Mouse (Mus musculus) spleen, postnatal 14 days (tissue): Measurements from ENCODE around the gene Sqor.

ENCODE experiments used
- DNase-seq, 2 experiments: peaks; one replicate each; pipeline ENCODE4 v3.0.0; 2021 to 2022; ENCODE audit warnings: low spot score in 2 of 2

The Sqor gene

GRCm38 (mm10) chr2:122765071-122765793 lies at the start of gene Sqor:
Gene Sqor (plus strand): TSS chr2:122765237.
- peak; percentile 26 to 28 for DNase-seq

- no peak for DNase-seq
These were observed 48.7 kb upstream of the Sqor start for GRCm38 (mm10) chr2:122716301-122716842.

- DNase-seq: no peak
These were observed 45.8 kb upstream of the Sqor start for GRCm38 (mm10) chr2:122719232-122719631.

GRCm38 (mm10) chr2:122720564-122720963 lies 44.5 kb upstream of the Sqor start:
- DNase-seq: no peak

- peak in 1 of 2 experiments; percentile 37 for DNase-seq
These were observed 39.4 kb upstream of the Sqor start for GRCm38 (mm10) chr2:122725604-122726003.

GRCm38 (mm10) chr2:122731456-122731855 lies 33.6 kb upstream of the Sqor start:
- DNase-seq: no peak

GRCm38 (mm10) chr2:122737894-122738830 lies 26.9 kb upstream of the Sqor start, which contains the start of gene Bloc1s6:
Gene Bloc1s6 (plus strand): TSS chr2:122738503.
- peak; percentile 70 to 81 for DNase-seq

- DNase-seq: no peak
These were observed 26.0 kb upstream of the Sqor start for GRCm38 (mm10) chr2:122739023-122739422.

- DNase-seq: no peak
These were observed 18.6 kb upstream of the Sqor start for GRCm38 (mm10) chr2:122746461-122746860.

GRCm38 (mm10) chr2:122753739-122754343 lies 11.2 kb upstream of the Sqor start:
- DNase-seq: peak in 1 of 2 experiments; percentile 46

GRCm38 (mm10) chr2:122759791-122760190 lies 5.2 kb upstream of the Sqor start:
- DNase-seq: no peak

GRCm38 (mm10) chr2:122762991-122763390 lies 2.0 kb upstream of the Sqor start:
- no peak for DNase-seq

GRCm38 (mm10) chr2:122764526-122764925 lies 511 bp upstream of the Sqor start:
- no peak for DNase-seq

- DNase-seq: no peak
These were observed 733 bp downstream of the Sqor start for GRCm38 (mm10) chr2:122765794-122766145.

GRCm38 (mm10) chr2:122771002-122771401 lies 6.0 kb downstream of the Sqor start:
- DNase-seq: no peak

GRCm38 (mm10) chr2:122772899-122773298 lies 7.9 kb downstream of the Sqor start:
- no peak for DNase-seq

GRCm38 (mm10) chr2:122775491-122775890 lies 10.5 kb downstream of the Sqor start:
- DNase-seq: no peak

GRCm38 (mm10) chr2:122776823-122777222 lies 11.8 kb downstream of the Sqor start:
- no peak for DNase-seq

- DNase-seq: no peak
These were observed 14.9 kb downstream of the Sqor start for GRCm38 (mm10) chr2:122779967-122780366.

GRCm38 (mm10) chr2:122780447-122780846 lies 15.4 kb downstream of the Sqor start:
- DNase-seq: no peak

- no peak for DNase-seq
These were observed 16.7 kb downstream of the Sqor start for GRCm38 (mm10) chr2:122781590-122782356.
